Mouse (Mus musculus) T-helper 1 cell (primary cell): ENCODE data around the gene Man2a1.

ENCODE experiments used
- in situ Hi-C: fragments of 300-600 bp; cut with MboI, MseI; formaldehyde crosslinking; loops from one replicate; pipeline ENCODE4 v1.15.1; 2025; ENCODE audit warnings: high pct_unique_total_duplicates

Man2a1 gene

GRCm38 (mm10) chr17:64697277-64697831 lies 96.8 kb downstream of the Man2a1 start:
- in situ Hi-C loops: no loop called here

- in situ Hi-C loops: no loop called here
These were observed 98.0 kb downstream of the Man2a1 start for GRCm38 (mm10) chr17:64698516-64698915.

GRCm38 (mm10) chr17:64703649-64704230 lies 103.2 kb downstream of the Man2a1 start:
- in situ Hi-C loops: no loop called here

GRCm38 (mm10) chr17:64707529-64707928 lies 107.0 kb downstream of the Man2a1 start:
- in situ Hi-C loops: no loop called here

GRCm38 (mm10) chr17:64716318-64716717 lies 115.8 kb downstream of the Man2a1 start:
- in situ Hi-C loops: no loop called here

- in situ Hi-C loops: no loop called here
These were observed 119.2 kb downstream of the Man2a1 start for GRCm38 (mm10) chr17:64719760-64720159.

- in situ Hi-C loops: no loop called here
These were observed 120.6 kb downstream of the Man2a1 start for GRCm38 (mm10) chr17:64721112-64721511.

GRCm38 (mm10) chr17:64723162-64723561 lies 122.6 kb downstream of the Man2a1 start:
- in situ Hi-C loops: no loop called here

GRCm38 (mm10) chr17:64725214-64725613 lies 124.7 kb downstream of the Man2a1 start:
- in situ Hi-C loops: no loop called here

- in situ Hi-C loops: no loop called here
These were observed 125.5 kb downstream of the Man2a1 start for GRCm38 (mm10) chr17:64726032-64726431.

- in situ Hi-C loops: no loop called here
These were observed 135.0 kb downstream of the Man2a1 start for GRCm38 (mm10) chr17:64735492-64735891.

GRCm38 (mm10) chr17:64737918-64738317 lies 137.4 kb downstream of the Man2a1 start:
- in situ Hi-C loops: no loop called here

GRCm38 (mm10) chr17:64739129-64739528 lies 138.6 kb downstream of the Man2a1 start:
- in situ Hi-C loops: no loop called here

- in situ Hi-C loops: no loop called here
These were observed 142.4 kb downstream of the Man2a1 start for GRCm38 (mm10) chr17:64742715-64743605.

GRCm38 (mm10) chr17:64743606-64744300 lies 143.2 kb downstream of the Man2a1 start:
- in situ Hi-C loops: no loop called here

- in situ Hi-C loops: no loop called here
These were observed 146.2 kb downstream of the Man2a1 start for GRCm38 (mm10) chr17:64746637-64747225.

GRCm38 (mm10) chr17:64747461-64747860 lies 146.9 kb downstream of the Man2a1 start:
- in situ Hi-C loops: no loop called here

GRCm38 (mm10) chr17:64748131-64748530 lies 147.6 kb downstream of the Man2a1 start:
- in situ Hi-C loops: no loop called here

GRCm38 (mm10) chr17:64749146-64749545 lies 148.6 kb downstream of the Man2a1 start:
- in situ Hi-C loops: no loop called here

GRCm38 (mm10) chr17:64751249-64751648 lies 150.7 kb downstream of the Man2a1 start:
- in situ Hi-C loops: no loop called here

GRCm38 (mm10) chr17:64752126-64753019 lies 151.8 kb downstream of the Man2a1 start:
- in situ Hi-C loops: no loop called here
